Mouse (Mus musculus): ENCODE data around the gene Itgb1bp1. TPM values are rescaled to one million over a fixed set of nuclear protein-coding genes. Genes with fewer than 3 reads are reported as not detected.

The Itgb1bp1 gene
- total RNA-seq (2023): 36.0 and 42.1 TPM in 2 replicates

GRCm38 (mm10) chr12:21286243-21286622 lies at the start of gene Itgb1bp1:
Gene Itgb1bp1, minus strand, starts transcription at chr12:21286284.

GRCm38 (mm10) chr12:21315923-21316868 lies 30.1 kb upstream of the Itgb1bp1 start, which contains the start of gene Iah1:
Gene Iah1, plus strand, starts transcription at chr12:21316389.

GRCm38 (mm10) chr12:21284761-21285441 lies 1.2 kb downstream of the Itgb1bp1 start, which contains the start of gene Cpsf3:
Gene Cpsf3, plus strand, starts transcription at chr12:21285391.

Other genes with a start within 250 kb of the Itgb1bp1 start
- gene Cpsf3, start 893 bp downstream of the Itgb1bp1 start, total RNA-seq (2023): 48.5 and 51.6 TPM in 2 replicates
- gene Iah1, start 30.1 kb upstream of the Itgb1bp1 start, total RNA-seq (2023): 15.3 and 15.8 TPM in 2 replicates
- gene Adam17, start 87.3 kb upstream of the Itgb1bp1 start, total RNA-seq (2023): 60.7 and 75.9 TPM in 2 replicates
- gene Ywhaq, start 131.4 kb upstream of the Itgb1bp1 start, total RNA-seq (2023): 66.3 and 75.8 TPM in 2 replicates